Mouse (Mus musculus) neural tube, embryonic 15.5 days (tissue): ENCODE data around the gene Cyct. TPM values are rescaled to one million over a fixed set of nuclear protein-coding genes. Genes with fewer than 3 reads are reported as not detected.

Experiments
- ATAC-seq: fragments of 200-750 bp; cut with Nextera tagmentation; 2 replicates; pipeline ENCODE4 v1.8.0; 2017; ENCODE audit warnings: mild to moderate bottlenecking, moderate TSS enrichment, moderate library complexity; ENCODE audit not compliant: low FRiP score
- H3K27ac ChIP-seq: fragments of 300-500 bp; sonication (generic); replicated peaks from 2 replicates; pipeline ENCODE4 v1.5.1; 2015; ENCODE audit warnings: mild to moderate bottlenecking, inconsistent platforms
- H3K27me3 ChIP-seq: fragments of 300-500 bp; sonication (generic); replicated peaks from 2 replicates; pipeline ENCODE4 v1.6.1; 2015; ENCODE audit warnings: inconsistent platforms
- H3K36me3 ChIP-seq: fragments of 300-500 bp; sonication (generic); 2 replicates; pipeline ENCODE4 v1.6.1; 2015; ENCODE audit warnings: inconsistent platforms
- H3K4me1 ChIP-seq: fragments of 300-500 bp; sonication (generic); 2 replicates; pipeline ENCODE4 v1.6.1; 2015; ENCODE audit warnings: inconsistent platforms
- H3K4me2 ChIP-seq: fragments of 300-500 bp; sonication (generic); 2 replicates; pipeline ENCODE4 v1.6.1; 2015; ENCODE audit warnings: inconsistent platforms, mild to moderate bottlenecking, moderate library complexity
- H3K4me3 ChIP-seq: fragments of 300-500 bp; sonication (generic); replicated peaks from 2 replicates; pipeline ENCODE4 v1.5.1; 2015; ENCODE audit warnings: mild to moderate bottlenecking, inconsistent platforms
- H3K9ac ChIP-seq: fragments of 300-500 bp; sonication (generic); replicated peaks from 2 replicates; pipeline ENCODE4 v1.6.1; 2015; ENCODE audit warnings: mild to moderate bottlenecking, inconsistent platforms
- H3K9me3 ChIP-seq: fragments of 300-500 bp; sonication (generic); replicated peaks from 2 replicates; pipeline ENCODE4 v1.6.1; 2016; ENCODE audit warnings: inconsistent platforms
- WGBS: fragments of 180-500 bp; shearing (Covaris S2); methylation state at CpG from one replicate; pipeline ENCODE4 v1.1.7; 2015; ENCODE audit warnings: mixed read lengths; 5-methylcytosine and 5-hydroxymethylcytosine counted together
- polyA plus RNA-seq: library from polyadenylated mRNA; unstranded; fragments of >200 nt; fragmentation: Nextera tagmentation; extraction: Ambion mirVana; gene quantifications from 2 replicates; pipeline ENCODE4 v1.2.1, GENCODE M21; 2015

Cyct gene
- polyA plus RNA-seq, 1 experiment from 2014 or later = 0.33 TPM

DNA sequence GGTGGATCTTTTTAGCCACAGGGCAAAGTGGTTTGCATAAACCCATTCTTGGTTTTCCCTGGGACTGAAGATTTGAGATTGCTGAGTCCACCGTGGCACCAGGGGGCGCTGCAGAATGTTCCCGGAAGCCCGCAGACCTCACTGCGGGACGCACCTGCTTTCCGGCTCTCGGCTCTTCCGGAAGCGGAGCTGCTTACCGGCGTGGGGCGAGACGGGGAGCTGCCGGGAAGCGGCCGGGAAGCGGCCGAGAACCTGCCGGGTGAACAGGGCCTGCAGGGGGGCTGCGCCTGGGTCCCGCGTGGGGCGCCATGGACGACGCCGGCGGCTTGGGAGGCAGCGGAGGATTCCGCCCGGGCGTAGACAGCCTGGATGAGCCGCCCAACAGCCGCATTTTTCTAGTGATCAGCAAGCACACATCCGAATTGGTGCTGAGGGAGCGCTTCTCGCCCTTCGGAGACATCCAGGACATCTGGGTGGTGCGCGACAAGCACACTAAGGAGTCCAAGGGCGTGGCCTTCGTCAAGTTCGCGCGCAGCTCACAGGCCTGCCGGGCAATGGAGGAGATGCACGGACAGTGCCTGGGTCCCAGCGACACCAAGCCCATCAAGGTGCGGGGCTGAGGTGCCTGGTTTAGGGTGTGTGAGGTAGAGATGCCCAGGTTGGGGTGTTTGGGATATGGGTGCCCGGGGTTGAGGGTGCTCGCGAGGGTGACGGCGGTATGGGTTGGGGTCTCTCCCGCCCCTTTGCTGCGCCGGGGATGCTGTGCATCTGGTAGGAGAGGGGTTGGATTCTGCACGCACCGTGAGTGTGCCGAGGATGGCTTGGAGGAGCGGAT is 9.8 kb upstream of the Cyct start, which contains the start of gene Rbm45:
Gene Rbm45 (plus strand): TSS at position 164 of the 835 bp plus-strand sequence.
- H3K4me3 ChIP-seq = peak within 1 kb of the TSS; percentile 89
- WGBS = under 1% methylated on average over 60 of the region's 61 CpGs
- peaks cover 17% of the 10 kb centered on the region for H3K4me1 ChIP-seq
- ATAC-seq = peak; percentile 93
- peak within 1 kb of the TSS; percentile 95 for H3K4me2 ChIP-seq
- H3K36me3 ChIP-seq = peaks cover 25% of the 10 kb centered on the region
- H3K9me3 ChIP-seq = no peaks in the 10 kb centered on the region
- no peaks in the 10 kb centered on the region for H3K27me3 ChIP-seq
- peak within 1 kb of the TSS; percentile 80 for H3K27ac ChIP-seq
- peak within 1 kb of the TSS; percentile 82 for H3K9ac ChIP-seq

DNA sequence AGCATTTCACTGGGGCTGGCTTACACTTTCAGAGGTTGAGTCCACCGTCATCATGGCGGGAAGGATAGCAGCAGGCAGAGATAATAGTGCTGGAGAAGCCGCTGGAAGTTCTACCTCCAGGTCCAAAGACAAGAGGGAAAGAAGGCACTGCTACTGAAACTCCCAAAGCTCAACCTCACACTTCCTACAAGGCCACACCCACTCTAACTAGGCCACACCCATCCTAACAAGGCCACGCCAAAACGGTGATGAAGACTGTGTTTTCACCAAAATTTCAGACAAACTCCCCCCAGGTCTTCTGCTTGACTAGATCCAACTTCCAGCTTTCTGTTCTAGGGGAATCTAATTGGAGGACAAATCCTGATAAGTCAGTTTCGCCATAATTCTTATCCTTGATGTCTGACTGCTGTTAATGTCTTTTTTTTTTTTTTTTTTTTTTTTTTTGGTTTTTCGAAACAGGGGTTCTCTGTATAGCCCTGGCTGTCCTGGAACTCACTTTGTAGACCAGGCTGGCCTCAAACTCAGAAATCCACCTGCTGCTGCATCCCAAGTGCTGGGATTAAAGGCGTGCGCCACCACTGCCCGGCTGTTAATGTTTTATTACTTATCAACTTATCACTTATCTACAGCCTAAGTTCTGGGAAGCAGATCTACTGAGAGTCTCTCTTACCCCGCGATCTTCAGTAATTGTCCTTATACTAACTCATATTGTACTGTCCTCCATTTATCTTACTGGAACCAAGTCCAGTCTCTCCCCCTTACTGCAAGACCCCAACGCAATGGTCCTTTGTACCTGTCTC is 8.8 kb upstream of the Cyct start:
- no peaks in the 10 kb centered on the region for H3K27me3 ChIP-seq
- 81% methylated on average over 13 of the region's 13 CpGs for WGBS
- 0 out of 2 replicates have a peak overlapping the region, but pooled peaks have one; percentile 89 for H3K4me3 ChIP-seq
- ATAC-seq = 0 out of 2 replicates have a peak, but pooled peaks have one; percentile 26
- peaks cover 18% of the 10 kb centered on the region for H3K36me3 ChIP-seq
- H3K4me2 ChIP-seq = no peak overlapping the region
- H3K27ac ChIP-seq = no peak overlapping the region
- H3K4me1 ChIP-seq = peaks cover 17% of the 10 kb centered on the region
- H3K9me3 ChIP-seq = no peaks in the 10 kb centered on the region
- H3K9ac ChIP-seq = no peak overlapping the region

DNA sequence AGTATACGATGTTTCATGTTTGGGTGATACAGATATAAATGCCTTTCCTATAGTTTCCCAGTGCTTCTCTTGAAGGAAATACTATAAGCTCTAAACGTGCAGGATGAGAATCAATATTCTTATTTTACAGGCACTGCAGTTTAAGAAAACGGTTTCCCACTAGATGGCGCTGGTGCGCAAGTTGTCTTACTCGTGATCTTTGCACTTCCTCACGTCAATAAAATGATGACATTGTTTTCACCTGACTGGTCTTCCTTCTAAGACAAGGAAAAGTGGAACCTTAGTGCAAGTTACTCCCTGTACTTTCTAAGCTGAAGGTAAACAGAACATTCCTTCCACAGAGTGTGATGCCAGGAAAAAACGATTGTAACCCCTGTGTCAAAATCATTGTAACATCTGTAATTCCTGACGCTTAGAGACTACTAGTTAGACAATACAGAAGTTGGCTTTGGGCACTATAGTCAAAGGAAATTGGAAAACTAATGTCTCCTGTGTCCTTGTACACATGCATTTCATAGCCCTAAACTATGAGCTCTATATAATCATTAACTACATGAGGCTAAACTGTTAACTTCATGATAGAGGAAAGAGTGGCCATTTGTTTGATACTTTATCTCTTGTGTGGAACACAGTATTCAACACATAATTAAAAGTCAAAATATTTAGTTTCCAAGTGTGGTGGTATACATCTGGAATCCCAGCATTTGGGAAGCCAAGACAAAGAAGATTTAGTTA is 7.1 kb upstream of the Cyct start:
- 18% methylated on average over 9 of the region's 9 CpGs for WGBS
- peaks cover 17% of the 10 kb centered on the region for H3K4me1 ChIP-seq
- no peak overlapping the region for H3K4me2 ChIP-seq
- H3K9me3 ChIP-seq = no peaks in the 10 kb centered on the region
- no peak overlapping the region for H3K27ac ChIP-seq
- H3K9ac ChIP-seq = no peak overlapping the region
- H3K27me3 ChIP-seq = no peaks in the 10 kb centered on the region
- no peak overlapping the region for H3K4me3 ChIP-seq
- ATAC-seq = no peak
- H3K36me3 ChIP-seq = peaks cover 5% of the 10 kb centered on the region; the same call in 1 of the 2 replicates

DNA sequence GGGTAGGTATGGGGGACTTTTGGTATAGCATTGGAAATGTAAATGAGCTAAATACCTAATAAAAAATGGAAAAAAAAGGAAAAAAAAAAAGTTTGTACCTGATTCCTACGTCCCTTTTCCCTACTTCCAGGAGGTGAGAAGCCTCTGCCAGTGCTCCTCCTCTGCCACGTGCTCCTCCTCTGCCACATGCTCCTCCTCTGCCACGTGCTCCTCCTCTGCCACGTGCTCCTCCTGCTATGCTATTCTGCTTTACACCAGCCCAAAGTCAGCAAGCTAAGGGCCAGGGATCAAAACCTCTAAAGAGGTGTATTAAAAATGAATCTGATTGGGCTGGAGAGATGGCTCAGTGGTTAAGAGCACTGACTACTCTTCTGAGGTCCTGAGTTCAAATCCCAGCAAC is 5.6 kb upstream of the Cyct start:
- Histone ChIP-seq H3K27ac (no peak overlapping the region), H3K4me3 (no peak overlapping the region), H3K36me3 (no peaks in the 10 kb centered on the region), H3K4me1 (peaks cover 5% of the 10 kb centered on the region), H3K4me2 (no peak overlapping the region), H3K9ac (no peak overlapping the region), H3K9me3 (no peaks in the 10 kb centered on the region), H3K27me3 (no peaks in the 10 kb centered on the region)
- no peak for ATAC-seq
- WGBS = 79% methylated on average over 4 of the region's 4 CpGs

DNA sequence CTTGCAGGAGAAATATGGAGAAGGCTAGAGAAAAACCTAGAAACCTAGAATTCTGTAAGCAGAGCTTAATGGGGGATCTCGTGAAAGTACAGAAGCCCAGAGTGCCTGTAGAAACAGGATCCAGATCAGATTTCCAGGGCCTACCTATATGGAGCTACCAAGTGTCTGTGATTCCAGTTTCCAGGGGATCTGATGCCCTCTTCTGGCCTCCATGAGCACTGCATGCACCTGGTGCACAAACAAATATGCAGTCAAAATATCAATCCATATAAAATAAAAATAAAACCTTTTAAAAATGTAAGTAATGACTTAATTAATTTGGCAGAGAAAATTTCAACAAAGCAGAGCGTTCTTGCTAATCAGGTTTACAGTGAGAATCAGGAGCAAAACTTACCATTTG is 1.9 kb upstream of the Cyct start:
- no peaks in the 10 kb centered on the region for H3K9me3 ChIP-seq
- no peaks in the 10 kb centered on the region for H3K27me3 ChIP-seq
- no peak overlapping the region for H3K9ac ChIP-seq
- ATAC-seq = no peak
- no peak overlapping the region for H3K4me3 ChIP-seq
- no peaks in the 10 kb centered on the region for H3K36me3 ChIP-seq
- H3K27ac ChIP-seq = no peak overlapping the region
- 66% methylated on average over 2 of the region's 2 CpGs for WGBS
- no peak overlapping the region for H3K4me2 ChIP-seq
- no peaks in the 10 kb centered on the region for H3K4me1 ChIP-seq

DNA sequence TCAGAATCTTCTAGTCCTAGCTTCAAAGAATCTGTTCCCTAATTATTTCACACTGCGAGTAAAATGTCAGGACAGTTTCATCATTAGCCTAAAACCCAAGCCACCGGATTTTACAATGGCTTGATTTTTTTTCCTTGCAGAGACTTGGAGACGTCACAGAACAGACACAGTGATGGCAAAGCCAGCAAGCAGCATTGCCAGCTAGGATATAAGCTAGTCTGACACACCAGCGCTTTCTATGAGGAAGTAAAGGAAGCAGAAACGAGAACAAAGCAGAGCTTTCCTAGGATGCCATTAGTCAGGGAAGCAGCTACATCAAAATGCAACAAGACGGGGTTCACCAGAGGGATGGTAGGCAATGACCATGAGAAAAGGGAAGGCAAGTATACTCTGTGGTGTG is 12.4 kb downstream of the Cyct start:
- Histone ChIP-seq H3K27me3 (no peaks in the 10 kb centered on the region), H3K4me3 (no peak overlapping the region), H3K9ac (no peak overlapping the region), H3K27ac (no peak overlapping the region), H3K36me3 (no peaks in the 10 kb centered on the region), H3K4me1 (no peaks in the 10 kb centered on the region), H3K4me2 (no peak overlapping the region), H3K9me3 (no peaks in the 10 kb centered on the region)
- ATAC-seq = no peak
- 77% methylated on average over 6 of the region's 6 CpGs for whole genome bisulfite sequencing

DNA sequence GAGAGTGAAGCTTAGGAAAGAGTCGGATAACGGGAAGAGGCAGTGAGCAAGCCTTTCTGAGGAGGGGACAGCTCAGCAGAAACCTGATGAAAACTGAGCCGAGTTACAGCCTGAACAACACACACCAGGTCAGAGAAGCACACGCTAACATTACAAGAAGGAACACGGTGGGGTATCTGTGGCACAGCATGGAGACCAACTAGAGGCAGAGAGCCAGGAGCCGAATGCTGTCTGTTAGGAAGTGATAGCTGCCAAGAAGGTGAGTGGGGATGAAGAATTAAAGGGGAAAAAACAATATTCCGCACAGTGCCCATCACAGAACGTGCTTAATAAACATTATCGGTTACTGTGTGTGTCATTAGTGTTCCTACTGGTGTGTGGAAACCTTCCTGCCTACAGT is 18.1 kb downstream of the Cyct start:
- Histone ChIP-seq H3K4me3 (no peak overlapping the region), H3K27me3 (peaks cover 7% of the 10 kb centered on the region; the same call in 1 of the 2 replicates), H3K9me3 (no peaks in the 10 kb centered on the region), H3K4me1 (peaks cover 10% of the 10 kb centered on the region), H3K9ac (no peak overlapping the region), H3K4me2 (no peak overlapping the region), H3K36me3 (no peaks in the 10 kb centered on the region), H3K27ac (no peak overlapping the region)
- 91% methylated on average over 9 of the region's 9 CpGs for WGBS
- ATAC-seq = no peak

DNA sequence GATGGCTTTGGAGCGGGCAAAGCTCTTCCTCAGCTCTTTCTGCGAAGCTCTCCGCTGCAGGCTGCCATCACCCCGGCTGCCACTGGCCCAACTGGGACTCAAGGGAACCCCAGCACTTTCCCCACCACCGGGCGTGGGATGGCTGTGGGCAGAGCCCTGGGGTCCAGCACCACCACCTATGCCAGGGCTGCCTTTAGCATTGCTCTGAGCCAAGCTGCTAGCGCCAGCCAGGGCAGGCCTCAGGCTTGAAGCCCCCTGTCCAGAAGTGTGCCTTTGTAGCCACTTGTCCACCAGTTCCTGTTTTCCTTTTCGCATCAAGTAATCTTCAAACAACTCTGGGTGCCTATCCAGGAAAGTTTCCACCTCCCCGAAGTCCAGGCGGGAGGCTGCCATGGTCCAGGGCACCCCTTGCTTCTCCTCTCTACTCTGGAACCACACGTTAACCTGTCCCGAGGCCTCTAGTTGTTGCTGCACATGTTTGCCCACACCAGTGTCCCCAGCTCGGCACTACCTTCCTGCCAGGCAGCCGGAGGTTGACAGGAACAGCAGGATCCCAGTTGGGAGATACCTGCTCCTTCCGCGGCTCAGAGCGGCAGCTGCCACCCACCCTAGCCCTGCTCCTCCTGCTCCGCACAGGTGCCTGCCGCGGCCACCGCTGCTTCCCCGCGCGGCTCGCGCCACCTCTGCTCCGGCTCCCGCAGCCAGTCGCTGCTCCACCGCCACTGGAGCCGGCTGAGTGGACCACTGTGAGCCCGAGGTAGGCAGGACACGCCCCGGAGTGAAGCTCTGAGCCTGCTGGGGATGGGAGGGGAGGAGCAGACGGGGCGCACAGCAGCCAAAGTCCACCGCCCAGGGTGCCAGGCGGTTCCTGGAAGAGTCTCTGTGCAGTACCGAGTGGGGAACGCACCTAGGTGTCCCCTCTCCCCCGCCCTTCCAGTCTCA is 21.8 kb downstream of the Cyct start, which contains the start of gene Pde11a:
Gene Pde11a (minus strand): TSS at position 560 of the 942 bp plus-strand sequence.
- ATAC-seq = peak; percentile 63; the same call in 1 of the 2 replicates
- Histone ChIP-seq H3K4me1 (peaks cover 10% of the 10 kb centered on the region), H3K4me3 (peak within 1 kb of the TSS; percentile 50), H3K27ac (no peak within 1 kb of the TSS), H3K9me3 (no peaks in the 10 kb centered on the region), H3K27me3 (peaks cover 9% of the 10 kb centered on the region; the same call in 1 of the 2 replicates), H3K4me2 (peak within 1 kb of the TSS; percentile 97), H3K36me3 (no peaks in the 10 kb centered on the region), H3K9ac (peak within 1 kb of the TSS; percentile 60)
- 18% methylated on average over 41 of the region's 41 CpGs for WGBS

DNA sequence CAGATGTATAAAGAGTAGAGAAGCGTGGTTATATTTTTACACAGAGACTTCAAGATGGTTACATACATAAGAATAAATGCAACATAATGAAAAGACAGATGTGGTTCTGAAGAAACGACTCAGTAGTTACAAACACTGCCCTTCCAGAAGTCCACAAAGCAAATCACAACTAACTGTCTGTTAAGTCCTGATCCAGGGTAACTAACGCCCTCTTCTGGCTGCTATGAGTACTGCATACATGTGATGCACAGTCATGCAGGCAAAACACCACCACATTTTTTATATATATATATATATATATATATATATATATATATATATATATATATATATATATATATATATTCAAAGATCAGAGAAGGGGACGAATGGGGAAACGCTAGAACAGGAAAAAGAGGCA is 25.7 kb downstream of the Cyct start:
- Histone ChIP-seq H3K9me3 (no peaks in the 10 kb centered on the region), H3K27ac (no peak overlapping the region), H3K4me1 (peaks cover 10% of the 10 kb centered on the region), H3K27me3 (peaks cover 9% of the 10 kb centered on the region; the same call in 1 of the 2 replicates), H3K36me3 (no peaks in the 10 kb centered on the region), H3K4me3 (no peak overlapping the region), H3K4me2 (no peak overlapping the region), H3K9ac (no peak overlapping the region)
- ATAC-seq = no peak
- 74% methylated on average over 5 of the region's 5 CpGs for WGBS

DNA sequence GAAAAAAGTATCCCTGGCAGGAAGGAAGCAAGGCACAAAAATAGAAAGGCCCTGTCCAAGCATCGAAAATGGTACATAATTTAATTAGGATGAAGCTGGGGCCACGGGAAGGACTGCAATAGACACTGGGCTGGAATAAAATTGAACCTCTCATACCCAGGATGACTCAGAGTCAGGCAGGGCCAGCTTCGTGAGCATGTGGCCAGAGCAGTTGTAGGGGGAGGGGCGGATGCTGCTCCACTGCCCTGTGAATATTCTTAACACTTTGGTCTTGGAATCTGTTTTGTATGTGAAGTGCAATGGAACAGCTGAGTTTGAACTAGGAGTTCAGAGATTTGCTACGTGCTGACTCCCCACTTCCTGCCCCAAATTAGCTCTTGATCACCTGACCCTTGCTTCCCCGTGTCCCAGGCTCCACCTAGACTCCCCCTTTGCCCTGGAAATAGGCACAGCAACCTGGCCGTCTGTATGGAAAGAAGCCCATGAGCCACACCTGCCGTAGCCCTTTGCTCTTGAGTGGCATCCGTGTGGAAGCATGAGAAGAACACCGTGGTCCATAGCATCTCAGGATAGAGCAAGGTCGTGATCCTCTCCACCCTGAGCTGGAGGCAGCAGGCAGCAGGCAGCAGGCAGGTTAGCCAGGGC is 28.0 kb downstream of the Cyct start:
- no peak overlapping the region for H3K4me3 ChIP-seq
- H3K4me2 ChIP-seq = no peak overlapping the region
- no peaks in the 10 kb centered on the region for H3K36me3 ChIP-seq
- H3K27me3 ChIP-seq = 0 out of 2 replicates have a peak, but pooled peaks cover 2% of the 10 kb centered on the region
- H3K4me1 ChIP-seq = no peaks in the 10 kb centered on the region
- WGBS = 85% methylated on average over 11 of the region's 11 CpGs
- H3K9me3 ChIP-seq = no peaks in the 10 kb centered on the region
- no peak for ATAC-seq
- no peak overlapping the region for H3K9ac ChIP-seq
- no peak overlapping the region for H3K27ac ChIP-seq
